Mouse (Mus musculus): ENCODE results near the gene Stx3.

The Stx3 gene

GRCm38 (mm10) chr19:11819143-11819700, at the start of gene Stx3:
TSS of gene Stx3 (minus strand) at chr19:11819403.
- no peak for DNase-seq

DNA sequence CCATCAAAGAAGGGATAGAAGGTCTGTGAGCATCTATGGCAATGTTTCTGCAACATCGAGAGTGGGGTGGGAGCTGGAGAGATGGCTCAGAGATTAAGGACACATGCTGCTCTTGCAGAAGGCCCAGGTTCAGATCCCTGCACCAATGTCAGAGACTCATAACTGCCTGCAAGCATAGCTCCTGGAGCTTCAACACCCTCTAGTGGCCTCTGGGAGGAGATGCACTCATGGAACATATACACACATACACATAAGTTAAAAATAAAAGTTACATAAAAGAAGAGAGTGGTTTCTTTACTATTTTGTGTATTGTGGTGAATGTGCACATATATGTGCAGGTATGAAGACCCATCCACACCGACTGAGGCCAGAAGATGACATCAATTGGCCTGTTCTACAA, 48.6 kb upstream of the Stx3 start:
- no peak for DNase-seq

DNA sequence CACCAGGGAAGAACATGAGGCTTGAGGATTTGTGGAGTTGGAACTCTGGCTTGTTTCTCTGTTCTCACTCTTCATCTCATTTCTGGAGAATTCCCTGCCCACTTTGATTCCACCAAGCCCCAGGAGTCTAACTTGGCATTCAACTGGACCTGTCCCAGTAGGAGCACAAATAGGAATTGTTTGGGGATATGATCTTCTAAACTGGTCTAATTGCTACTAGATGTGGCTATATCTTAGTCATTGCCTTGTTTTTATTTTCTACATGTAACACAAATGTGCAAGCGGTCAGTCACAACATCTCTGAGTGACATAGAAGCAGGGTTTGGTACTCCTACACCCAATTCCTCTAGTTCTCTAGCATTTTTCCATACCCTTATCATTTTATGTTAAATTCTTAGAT, 41.8 kb upstream of the Stx3 start, which contains the start of gene Olfr1418:
Gene Olfr1418, minus strand, starts transcription at position 101 of the 400 bp plus-strand sequence.
- no peak for DNase-seq

DNA sequence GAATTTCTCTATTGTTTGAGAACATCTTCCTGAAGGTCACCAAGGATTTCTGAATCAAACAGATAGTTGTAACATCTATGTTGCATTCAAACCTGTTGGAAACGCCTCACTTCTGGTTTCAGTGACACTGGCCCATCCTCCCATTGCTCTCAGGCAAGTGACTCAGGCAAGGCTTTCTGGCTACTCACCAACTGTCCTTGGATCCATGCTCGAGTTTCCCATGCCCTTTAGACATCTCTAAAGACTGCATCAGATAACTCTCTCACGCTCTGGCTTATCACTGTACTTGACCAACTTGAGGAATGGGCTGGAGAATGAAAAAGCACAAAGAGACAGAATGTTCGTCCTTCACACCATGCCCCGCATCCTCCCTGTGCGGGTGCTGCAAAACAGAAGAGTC, 37.3 kb upstream of the Stx3 start:
- DNase-seq, result no peak

- no peak for DNase-seq
These were observed 35.6 kb upstream of the Stx3 start for GRCm38 (mm10) chr19:11854821-11855220.

DNA sequence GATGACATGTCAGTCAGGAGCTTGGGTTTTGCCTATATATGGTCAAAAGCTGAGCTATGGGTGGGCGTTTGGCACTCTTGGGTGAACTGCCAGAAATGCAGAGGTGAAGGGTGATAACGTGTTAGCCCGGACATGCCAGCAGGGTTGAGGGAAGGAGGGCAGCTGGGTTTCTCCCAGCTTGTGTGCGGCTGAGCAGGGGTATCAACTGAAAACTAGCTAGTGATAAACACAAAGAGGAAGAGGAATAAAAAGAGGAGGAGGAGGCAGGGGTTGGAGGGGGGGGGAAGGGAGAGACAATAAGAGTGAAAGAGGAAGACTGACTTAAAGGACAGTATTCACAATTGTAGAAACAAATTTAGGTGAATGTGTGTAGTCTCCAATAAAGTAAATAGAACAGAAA, 33.4 kb upstream of the Stx3 start:
- DNase-seq, result no peak

DNA sequence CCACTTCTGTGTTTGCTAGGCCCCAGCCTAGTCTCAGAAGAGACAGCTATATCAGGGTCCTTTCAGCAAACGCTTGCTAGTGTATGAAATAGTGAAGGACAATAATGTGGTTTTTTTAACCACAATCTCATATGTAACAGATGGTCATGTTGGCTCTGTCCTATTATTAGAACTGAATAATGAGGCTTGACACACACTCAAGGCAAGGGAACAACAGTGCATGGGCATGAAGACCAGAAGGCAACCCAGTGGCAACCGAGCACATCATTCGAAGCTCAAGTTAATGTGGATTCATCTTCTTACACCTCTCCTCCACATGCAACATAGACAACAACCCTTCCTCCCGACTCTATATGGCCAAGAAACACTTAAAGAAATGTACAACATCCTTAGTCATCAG, 27.1 kb upstream of the Stx3 start:
- no peak for DNase-seq

DNA sequence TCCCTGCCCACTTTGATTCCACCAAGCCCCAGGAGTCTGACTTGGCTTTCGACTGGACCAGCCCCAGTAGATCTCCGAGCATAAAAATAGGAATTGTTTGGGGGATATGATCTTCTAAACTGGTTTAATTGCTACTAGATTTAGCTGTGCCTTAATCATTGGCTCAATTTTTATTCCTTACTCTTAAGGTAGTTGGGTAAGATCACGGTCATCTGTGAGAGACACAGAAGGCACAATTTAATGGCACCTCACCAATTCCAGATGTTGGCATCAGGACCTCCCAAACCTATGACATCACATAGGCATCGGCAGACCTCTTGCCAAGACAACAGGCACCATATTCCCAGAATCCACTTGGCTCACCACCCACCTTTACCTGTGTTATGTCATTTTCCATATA, 19.9 kb upstream of the Stx3 start, which contains the start of gene Olfr1417:
Gene Olfr1417, minus strand, starts transcription at position 101 of the 400 bp plus-strand sequence.
- DNase-seq, result no peak

GRCm38 (mm10) chr19:11823346-11824065, 4.3 kb upstream of the Stx3 start:
- no peak for DNase-seq

DNA sequence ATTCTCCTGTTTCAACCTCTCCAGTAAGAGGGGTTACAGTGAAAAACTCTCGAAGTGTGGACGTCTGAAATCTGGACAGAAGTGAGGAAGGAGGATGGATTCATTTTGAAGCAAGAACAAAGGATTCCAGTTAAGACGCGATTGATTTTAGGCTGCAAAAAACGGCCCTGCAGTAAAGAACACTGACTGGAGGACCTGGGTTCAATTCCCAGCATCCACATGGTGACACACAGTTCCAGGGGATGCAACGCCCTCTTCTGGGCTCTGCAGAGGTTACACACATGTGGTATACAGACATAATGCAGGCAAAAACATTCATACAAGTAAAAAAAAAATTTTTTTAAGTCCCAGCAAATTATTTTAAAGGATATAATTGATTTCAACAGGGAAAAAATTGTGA, 1.0 kb upstream of the Stx3 start:
- peak; percentile 13 for DNase-seq

DNA sequence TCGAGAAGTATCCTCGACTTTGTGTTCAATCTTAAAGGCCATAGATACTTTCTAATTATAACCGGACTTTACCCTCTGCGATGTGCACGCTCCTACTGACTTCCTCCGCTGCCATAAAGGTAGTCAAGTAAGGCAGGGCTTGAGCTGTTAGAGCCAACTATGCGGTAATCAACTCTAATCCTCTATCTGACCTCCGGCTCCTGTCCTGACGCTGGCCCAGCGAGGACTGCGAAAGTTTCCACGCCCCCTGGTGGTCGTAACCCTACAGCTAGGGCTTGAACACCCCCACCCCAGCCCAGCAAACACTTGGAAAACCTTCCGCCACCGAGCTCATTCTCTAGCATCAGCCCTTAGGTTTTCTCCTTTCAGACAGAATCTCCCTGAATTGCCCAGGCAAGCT, 597 bp upstream of the Stx3 start:
- peak; percentile 90 for DNase-seq

GRCm38 (mm10) chr19:11818199-11819142, 732 bp downstream of the Stx3 start:
- peak; percentile 88 for DNase-seq

GRCm38 (mm10) chr19:11817586-11817985, 1.6 kb downstream of the Stx3 start:
- no peak for DNase-seq

- DNase-seq, result peak; percentile 41
These were observed 2.5 kb downstream of the Stx3 start for GRCm38 (mm10) chr19:11816706-11817105.

DNA sequence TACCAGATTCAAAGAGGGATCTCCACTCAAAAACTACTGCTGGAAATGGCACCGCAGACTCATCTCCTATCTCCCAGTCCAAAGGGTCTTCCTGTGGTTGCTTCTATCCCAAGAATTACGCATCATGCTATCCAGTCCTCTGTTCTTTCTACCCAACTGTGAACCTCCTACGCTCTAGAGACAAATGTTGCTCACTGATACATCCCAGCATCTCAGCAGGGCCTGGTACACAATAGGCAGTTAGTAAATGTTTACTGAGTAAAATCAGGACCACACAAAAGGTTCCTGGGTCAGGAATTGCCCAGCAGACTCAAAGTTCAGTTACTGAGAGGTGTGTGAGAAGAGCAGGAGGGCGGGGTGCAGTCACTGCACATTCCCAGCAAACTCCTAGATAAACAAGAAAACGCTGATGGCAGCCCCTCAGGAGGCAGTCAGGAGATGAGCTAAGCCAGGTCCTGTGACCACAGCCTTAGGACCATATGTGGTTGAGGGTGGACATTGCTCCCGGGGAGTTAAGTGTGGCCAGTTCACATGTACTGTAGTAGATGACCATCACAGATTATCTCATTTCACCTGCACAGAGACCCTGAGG, 4.4 kb downstream of the Stx3 start:
- peak; percentile 78 for DNase-seq

DNA sequence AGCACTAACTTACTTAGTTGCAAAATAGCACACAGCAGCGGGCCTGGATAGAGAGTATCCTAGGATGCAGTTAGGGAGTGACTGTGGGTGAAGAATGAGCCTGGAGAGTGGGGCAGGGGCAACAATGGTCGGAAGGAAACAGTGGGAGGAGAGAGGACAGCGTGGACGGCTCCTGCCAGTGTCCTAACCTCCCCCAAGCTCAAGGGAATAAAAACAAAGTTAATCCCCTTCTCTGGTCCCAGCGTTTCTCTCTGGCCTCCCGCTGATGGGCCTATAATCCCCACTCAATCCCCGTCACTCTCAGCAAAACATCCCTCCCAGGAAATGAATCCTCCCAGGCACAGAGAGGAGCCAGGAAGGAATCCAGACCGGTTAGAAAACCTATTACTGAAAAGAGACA, 5.6 kb downstream of the Stx3 start:
- peak; percentile 43 for DNase-seq

DNA sequence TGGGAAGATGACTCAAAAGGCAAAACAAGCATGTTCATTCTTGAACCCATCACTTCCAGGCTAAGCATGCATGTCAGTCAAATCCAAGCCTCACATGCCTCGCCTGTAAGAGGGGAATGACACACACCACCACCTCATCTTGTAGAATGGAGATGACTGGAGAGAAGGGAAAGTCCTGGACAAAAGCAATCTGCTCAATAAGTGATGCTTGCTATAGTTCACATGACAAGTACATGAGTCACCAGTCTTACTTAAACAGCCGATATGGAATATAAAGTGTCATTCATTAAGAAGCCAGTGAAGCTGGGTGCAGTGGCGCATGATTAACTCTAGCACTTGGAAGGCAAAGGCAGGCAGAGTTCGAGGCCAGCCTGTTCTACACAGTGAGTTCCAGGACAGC, 6.1 kb downstream of the Stx3 start:
- DNase-seq, result no peak

DNA sequence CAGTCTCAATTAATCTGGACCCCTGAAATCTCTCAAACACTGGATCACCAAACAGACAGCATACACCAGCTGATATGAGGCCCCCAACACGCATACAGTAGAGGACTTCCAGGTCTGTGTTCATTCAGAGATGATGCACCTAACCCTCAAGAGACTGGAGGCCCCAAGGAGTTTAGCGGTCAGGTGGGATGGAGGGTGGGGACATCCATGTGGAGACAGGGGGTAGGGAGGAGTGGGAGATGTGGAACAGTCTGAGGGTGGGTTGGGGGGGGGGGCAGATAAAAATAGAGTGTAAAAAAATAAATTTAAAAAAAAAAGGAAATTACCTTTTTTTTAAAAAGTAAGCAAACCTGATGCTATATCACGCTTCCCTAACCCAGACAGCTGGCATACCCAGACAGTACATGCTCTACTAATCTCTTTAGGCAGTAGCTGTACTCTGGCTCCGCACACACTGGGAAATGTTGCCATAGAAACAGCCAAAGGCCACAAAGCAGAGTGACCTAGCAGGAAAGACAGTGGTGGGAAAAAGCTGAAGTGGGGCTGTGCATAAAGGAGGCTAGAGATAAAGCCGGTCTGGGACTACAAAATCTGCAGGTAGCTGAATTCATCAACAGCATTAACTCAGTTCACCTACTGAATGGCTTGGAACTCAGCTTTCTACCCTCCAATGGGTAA, 7.4 kb downstream of the Stx3 start:
- DNase-seq, result peak; percentile 68

DNA sequence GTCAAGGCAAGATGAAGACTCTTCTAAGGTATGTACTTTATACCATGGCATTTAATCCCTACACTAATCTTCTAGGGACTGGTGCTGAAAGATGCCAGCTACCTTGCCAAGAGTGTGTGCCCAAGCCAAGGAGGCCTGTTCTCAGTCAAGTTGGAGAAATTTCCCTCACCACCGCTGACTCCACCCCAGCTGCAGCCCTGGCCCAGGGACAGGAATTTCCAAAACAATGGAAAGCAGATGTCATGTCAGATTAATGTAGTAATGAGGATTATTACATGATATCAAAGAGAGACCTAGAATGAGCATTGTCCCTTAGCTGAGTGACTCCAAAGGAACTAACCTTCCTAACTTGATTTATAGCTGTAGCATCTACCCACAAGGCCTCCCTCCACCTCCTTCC, 8.3 kb downstream of the Stx3 start:
- DNase-seq, result peak; percentile 53

DNA sequence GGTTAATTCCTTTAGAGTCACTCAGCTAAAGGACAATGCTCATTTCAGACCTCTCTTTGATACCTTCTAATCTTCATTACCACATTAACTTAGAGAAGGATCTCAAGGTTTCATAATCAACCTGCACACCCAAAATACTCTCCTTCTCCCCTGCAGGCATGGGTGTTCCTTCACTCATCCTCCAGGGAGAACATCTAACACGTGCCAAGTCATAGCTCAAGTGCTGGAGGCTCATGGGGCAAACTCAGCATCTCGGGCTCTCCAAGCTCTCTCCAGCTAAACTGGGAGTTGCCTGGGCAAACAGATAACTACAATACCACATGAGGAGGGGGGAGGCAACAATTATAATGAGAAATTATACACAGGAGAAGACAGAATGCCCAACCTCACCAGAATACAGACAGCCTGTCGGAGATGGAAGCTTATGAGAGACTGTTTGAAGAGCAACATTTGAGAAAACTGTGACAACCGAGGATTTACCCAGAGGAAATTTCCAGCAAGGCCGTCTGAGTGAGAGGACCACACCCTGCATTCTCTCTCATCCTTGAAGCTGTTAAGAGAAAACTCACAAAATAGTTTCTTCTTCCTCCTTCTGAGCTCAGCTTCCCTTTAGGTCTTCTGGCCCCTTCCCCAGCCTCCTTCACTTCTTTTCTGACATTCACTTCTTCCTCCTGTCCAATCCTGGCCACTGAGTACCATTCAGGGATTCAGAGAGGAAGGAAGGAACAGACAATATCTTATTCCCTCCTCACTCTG, 9.0 kb downstream of the Stx3 start:
- DNase-seq, result no peak

GRCm38 (mm10) chr19:11808452-11808851, 10.8 kb downstream of the Stx3 start:
- no peak for DNase-seq

GRCm38 (mm10) chr19:11807822-11808221, 11.4 kb downstream of the Stx3 start:
- no peak for DNase-seq
